Mouse (Mus musculus) fat pad, adult 2 months (tissue): ENCODE data around the gene Ppp1r12c.

Experiments
- DNase-seq: peaks from one replicate; pipeline ENCODE4 v3.0.0-alpha.2; 2011; ENCODE audit warnings: low read depth, low spot score; ENCODE audit errors: extremely low read depth

Ppp1r12c gene

DNA sequence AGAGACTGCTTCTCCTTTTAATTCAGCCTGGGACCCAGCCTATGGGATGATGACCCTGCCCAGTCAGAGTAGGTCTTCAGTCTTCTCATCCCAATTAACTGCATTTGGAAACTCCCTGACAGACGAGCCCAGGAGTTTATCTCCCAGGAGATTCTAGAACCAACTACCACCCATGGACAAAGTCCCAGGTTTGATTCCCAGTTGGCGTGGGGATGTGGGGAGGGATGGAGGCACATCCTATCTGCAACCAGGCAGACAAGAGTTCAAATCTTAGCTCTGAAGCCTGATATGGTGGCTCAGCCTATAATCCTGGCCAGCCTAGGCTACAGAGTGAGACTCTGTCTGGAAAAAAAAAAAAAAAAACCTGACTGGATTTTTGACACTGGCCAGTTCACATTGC, 63.8 kb downstream of the Ppp1r12c start:
- DNase-seq, result no peak

DNA sequence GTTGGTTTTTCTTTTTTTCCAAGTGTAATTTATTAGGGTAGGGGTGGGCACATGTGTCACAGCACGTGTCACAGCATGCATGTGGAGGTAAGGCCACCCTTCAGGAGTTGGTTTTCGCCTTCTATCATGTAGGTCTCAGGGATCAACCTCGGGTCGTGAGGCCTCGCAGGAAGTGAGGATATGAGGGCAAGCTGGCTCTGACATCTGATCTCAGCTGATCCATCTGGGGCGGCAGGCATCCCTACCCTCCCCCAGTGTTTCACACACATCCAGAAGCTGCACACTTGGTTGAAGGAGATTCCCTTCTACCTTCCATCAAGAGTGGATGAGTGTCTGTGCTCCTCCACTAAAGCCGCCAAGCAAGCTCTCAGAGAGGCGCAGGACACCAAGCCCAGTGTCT, 69.5 kb downstream of the Ppp1r12c start:
- DNase-seq, result no peak

DNA sequence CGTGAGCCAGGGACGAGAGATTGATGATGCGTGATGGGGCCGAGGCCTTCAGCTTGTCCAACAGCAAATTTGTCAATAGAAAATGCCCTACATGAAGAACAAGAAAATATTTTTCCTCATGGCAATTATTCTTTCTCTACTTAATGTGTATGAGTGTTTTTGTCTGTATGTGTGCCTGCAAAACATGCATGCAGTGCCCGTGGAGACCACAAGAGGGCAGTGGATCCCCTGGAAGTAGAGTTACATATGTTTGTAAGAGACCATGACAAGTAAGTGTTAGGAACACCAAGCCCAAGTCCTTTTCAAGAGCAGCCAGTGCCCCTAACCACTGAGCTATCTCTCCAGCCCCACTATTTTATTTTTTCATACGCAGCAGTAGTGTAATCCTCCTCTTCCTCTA, 69.9 kb downstream of the Ppp1r12c start:
- no peak for DNase-seq
